Mouse (Mus musculus): Measurements from ENCODE around the gene Mei1.

DNA sequence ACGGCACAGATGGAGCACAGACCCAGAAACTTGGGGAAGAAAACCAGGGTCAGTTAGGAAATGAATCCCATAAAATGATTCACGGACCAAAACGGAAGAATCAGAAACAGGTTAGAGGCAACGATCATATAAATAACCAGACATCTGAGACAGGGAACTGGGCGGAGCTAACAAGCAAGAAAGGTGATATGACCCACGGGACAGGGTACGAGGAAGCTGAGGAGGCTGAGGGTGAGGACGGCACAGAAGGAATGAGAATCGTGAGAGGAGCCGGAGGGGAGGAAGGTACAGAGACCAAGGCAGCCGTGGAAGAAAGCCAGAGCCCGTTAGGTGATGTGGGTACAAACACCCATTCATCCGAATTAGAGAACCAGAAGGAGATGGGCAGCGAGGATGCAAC, 5.9 kb upstream of the Mei1 start:
- TF ChIP-seq CTCF (IDR thresholded peaks at IDR 0.05; ENCODE audit: low read depth): no peak
- no peak for TF ChIP-seq EP300 (IDR thresholded peaks at IDR 0.05; ENCODE audit: low read depth)

Data from heart, postnatal 0 days (tissue).